Mouse (Mus musculus) liver, embryonic 14.5 days (tissue): ENCODE data around the gene Exoc4. TPM values are rescaled to one million over a fixed set of nuclear protein-coding genes. Genes with fewer than 3 reads are reported as not detected.

Source experiments
- ATAC-seq: fragments of 200-750 bp; cut with Nextera tagmentation; 2 replicates; pipeline ENCODE4 v1.8.0; 2017; ENCODE audit warnings: moderate number of reproducible peaks, mild to moderate bottlenecking, moderate library complexity; ENCODE audit not compliant: insufficient read depth
- DNase-seq, 3 experiments: peaks; one replicate each; pipeline ENCODE4 v3.0.0-alpha.2; 2012 to 2013; ENCODE audit warnings: low read depth in 3 of 3, low spot score in 3 of 3
- H3K27ac ChIP-seq: fragments of 300-500 bp; sonication (generic); 2 replicates; pipeline ENCODE4 v1.5.1; 2014; ENCODE audit warnings: moderate library complexity, mild to moderate bottlenecking, control low read depth, inconsistent platforms
- H3K27me3 ChIP-seq: fragments of 300-500 bp; sonication (generic); 2 replicates; pipeline ENCODE4 v1.6.1; 2014; ENCODE audit warnings: mild to moderate bottlenecking, low read length, moderate library complexity; ENCODE audit not compliant: control insufficient read depth, insufficient read depth
- H3K36me3 ChIP-seq: fragments of 300-500 bp; sonication (generic); replicated peaks from 2 replicates; pipeline ENCODE4 v1.6.1; 2014; ENCODE audit warnings: low read depth; ENCODE audit not compliant: control insufficient read depth, insufficient read depth
- H3K4me1 ChIP-seq, 2 experiments: fragments of 200-500 bp in 1 of 2; fragments of 300-500 bp in 1 of 2; sonication (generic) in 1 of 2; replicated peaks; 2 replicates each; pipeline ENCODE4 v1.6.1; 2012 to 2014; ENCODE audit warnings: antibody characterized with exemption in 1 of 2, inconsistent platforms in 1 of 2, low read length in 1 of 2; ENCODE audit not compliant: control insufficient read depth in 2 of 2, insufficient read depth in 2 of 2
- H3K4me2 ChIP-seq: fragments of 300-500 bp; sonication (generic); 2 replicates; pipeline ENCODE4 v1.6.1; 2014; ENCODE audit warnings: low read depth, mild to moderate bottlenecking, control low read depth, moderate library complexity
- H3K4me3 ChIP-seq, 2 experiments: fragments of 200-500 bp in 1 of 2; fragments of 300-500 bp in 1 of 2; sonication (generic) in 1 of 2; 2 replicates each; pipeline ENCODE4 v1.5.1; 2012 to 2014; ENCODE audit warnings: low read depth in 2 of 2, low read length in 2 of 2, mild to moderate bottlenecking in 2 of 2, control low read depth in 1 of 2, inconsistent platforms in 1 of 2, moderate library complexity in 1 of 2; ENCODE audit not compliant: insufficient read depth in 1 of 2
- H3K9ac ChIP-seq: fragments of 300-500 bp; sonication (generic); replicated peaks from 2 replicates; pipeline ENCODE4 v1.6.1; 2014; ENCODE audit warnings: mild to moderate bottlenecking, control low read depth, moderate library complexity
- H3K9me3 ChIP-seq: fragments of 300-500 bp; sonication (generic); 2 replicates; pipeline ENCODE4 v1.6.1; 2016; ENCODE audit warnings: low read length, mixed read lengths; ENCODE audit not compliant: control insufficient read depth
- CTCF ChIP-seq: IDR thresholded peaks from 2 replicates; pipeline ENCODE4 v1.5.1; 2016; ENCODE audit warnings: antibody characterized with exemption, low read depth, control low read depth
- EP300 ChIP-seq: IDR thresholded peaks from 2 replicates; pipeline ENCODE4 v1.6.1; 2016; ENCODE audit warnings: antibody characterized with exemption, low read depth
- WGBS: fragments of 180-500 bp; shearing (Covaris S2); extraction: QIAGEN DNeasy Blood & Tissue Kit; methylation state at CpG from one replicate; pipeline ENCODE4 v1.1.7; 2014; ENCODE audit not compliant: insufficient replicate concordance; 5-methylcytosine and 5-hydroxymethylcytosine counted together
- polyA plus RNA-seq, 2 experiments: library from polyadenylated mRNA; depleted of rRNA in 1 of 2; stranded (reverse) in 1 of 2; unstranded in 1 of 2; fragments of >200 nt; fragmentation: Nextera tagmentation in 1 of 2; extraction: Ambion mirVana in 1 of 2; gene quantifications; 2 replicates each; pipeline versions ENCODE4 v1.2.1 to v1.2.3; 2012 to 2014

The Exoc4 gene
- polyA plus RNA-seq, 2 experiments = 4.9 to 7.0 TPM

DNA sequence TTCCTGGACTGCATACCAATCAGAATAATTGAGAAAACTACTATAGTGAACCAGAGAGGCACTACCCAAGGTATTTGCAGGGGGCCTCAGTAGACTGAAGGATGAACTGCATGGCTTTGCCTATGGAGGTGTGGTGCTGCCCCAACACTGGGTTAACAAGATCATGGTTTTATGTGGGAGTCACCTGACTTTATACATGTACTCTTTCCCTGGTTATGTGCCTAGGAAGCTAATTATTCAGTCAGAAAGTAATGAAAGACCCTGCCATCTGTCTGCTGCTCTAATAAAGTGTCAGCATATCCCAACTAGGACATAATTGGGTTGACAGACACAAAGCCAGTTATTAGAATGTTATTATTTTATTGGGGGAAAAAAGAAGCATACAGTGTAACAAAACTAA lies 484.7 kb downstream of the Exoc4 start:
- TF ChIP-seq EP300 = no peak
- no peak overlapping the region for H3K27ac ChIP-seq
- no peaks in the 10 kb centered on the region for H3K27me3 ChIP-seq
- no peak for ATAC-seq
- H3K36me3 ChIP-seq = no peaks in the 10 kb centered on the region
- H3K4me2 ChIP-seq = no peak overlapping the region
- no peak for DNase-seq
- no peak overlapping the region for H3K4me3 ChIP-seq
- H3K9ac ChIP-seq = no peak overlapping the region
- H3K4me1 ChIP-seq = no peaks in the 10 kb centered on the region
- no peaks in the 10 kb centered on the region for H3K9me3 ChIP-seq

DNA sequence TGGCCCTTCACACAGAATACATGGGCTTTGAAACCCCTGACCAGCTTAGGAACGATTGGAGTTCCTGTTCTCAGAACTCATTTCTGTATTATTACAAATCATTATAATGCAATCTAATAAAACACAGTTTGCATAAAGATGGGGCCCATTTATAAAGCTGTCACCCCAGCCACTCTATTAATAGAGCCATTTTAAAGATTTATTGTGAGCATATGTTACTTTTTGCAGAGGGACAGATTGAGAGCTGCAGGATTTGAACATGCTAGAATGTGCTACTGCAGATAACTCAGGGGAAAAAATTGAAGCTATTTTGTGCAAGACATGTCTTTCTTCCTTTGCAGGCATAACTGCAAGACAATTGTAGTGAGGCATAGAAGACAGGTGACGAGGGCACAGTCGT lies 485.1 kb downstream of the Exoc4 start:
- no peak for TF ChIP-seq EP300
- no peak for TF ChIP-seq CTCF
- no peaks in the 10 kb centered on the region for H3K4me1 ChIP-seq
- H3K4me2 ChIP-seq = no peak overlapping the region
- H3K36me3 ChIP-seq = no peaks in the 10 kb centered on the region
- no peak overlapping the region for H3K9ac ChIP-seq
- no peaks in the 10 kb centered on the region for H3K27me3 ChIP-seq
- no peak overlapping the region for H3K27ac ChIP-seq
- ATAC-seq = no peak
- no peak overlapping the region for H3K4me3 ChIP-seq
- WGBS = 60% methylated on average over 3 of the region's 3 CpGs
- H3K9me3 ChIP-seq = no peaks in the 10 kb centered on the region
- no peak for DNase-seq

DNA sequence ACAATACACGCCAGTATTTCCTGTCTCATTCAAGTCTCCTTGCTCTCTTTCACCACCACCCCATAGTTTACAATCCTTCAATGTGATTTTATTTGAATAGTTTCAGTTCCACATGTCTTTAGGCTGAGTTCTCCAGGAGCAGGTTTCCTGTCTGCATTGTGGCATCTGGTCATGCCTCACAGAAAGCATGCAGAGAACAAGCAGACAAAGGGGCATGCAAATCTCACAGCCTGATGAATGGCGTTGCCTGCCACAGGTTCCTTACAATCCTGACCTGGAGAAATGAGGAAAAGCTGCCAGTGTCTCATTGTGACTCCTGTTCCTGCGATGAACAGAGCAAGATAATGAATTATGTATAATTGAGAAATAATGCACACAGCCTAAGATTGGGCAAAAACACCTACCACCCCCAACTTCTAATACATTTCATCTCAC lies 490.0 kb downstream of the Exoc4 start:
- Histone ChIP-seq H3K36me3 (no peaks in the 10 kb centered on the region), H3K4me3 (no peak overlapping the region), H3K27me3 (no peaks in the 10 kb centered on the region), H3K27ac (no peak overlapping the region), H3K9me3 (no peaks in the 10 kb centered on the region), H3K4me1 (no peaks in the 10 kb centered on the region), H3K9ac (no peak overlapping the region), H3K4me2 (no peak overlapping the region)
- ATAC-seq (no peak), DNase-seq (no peak)
- no peak for TF ChIP-seq CTCF
- no peak for TF ChIP-seq EP300
- 46% methylated on average over 3 of the region's 3 CpGs for WGBS

DNA sequence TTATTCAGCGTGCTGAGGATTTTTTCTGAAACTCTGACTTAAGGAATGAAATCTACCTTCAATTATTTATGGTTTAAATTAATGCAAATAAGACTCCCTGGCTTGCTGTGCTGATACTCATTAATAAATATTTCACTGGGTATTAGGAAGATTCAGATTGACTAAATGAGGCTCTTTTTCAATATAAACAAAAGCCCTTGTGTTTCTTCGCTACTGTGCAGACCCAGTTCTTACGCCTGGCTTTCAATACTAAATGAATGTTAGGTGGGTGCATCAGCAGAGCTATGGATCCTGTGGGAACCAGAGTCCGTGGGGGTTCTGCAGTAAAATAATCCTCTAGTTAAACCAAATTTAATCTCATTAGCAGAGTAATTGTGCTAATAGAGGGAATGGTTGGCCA lies 490.4 kb downstream of the Exoc4 start:
- H3K9ac ChIP-seq = no peak overlapping the region
- no peak overlapping the region for H3K4me3 ChIP-seq
- ATAC-seq (no peak), DNase-seq (no peak)
- no peaks in the 10 kb centered on the region for H3K27me3 ChIP-seq
- no peaks in the 10 kb centered on the region for H3K4me1 ChIP-seq
- no peak overlapping the region for H3K27ac ChIP-seq
- H3K9me3 ChIP-seq = no peaks in the 10 kb centered on the region
- TF ChIP-seq CTCF (no peak), EP300 (no peak)
- H3K36me3 ChIP-seq = no peaks in the 10 kb centered on the region
- no peak overlapping the region for H3K4me2 ChIP-seq
- 77% methylated on average over 4 of the region's 4 CpGs for WGBS

DNA sequence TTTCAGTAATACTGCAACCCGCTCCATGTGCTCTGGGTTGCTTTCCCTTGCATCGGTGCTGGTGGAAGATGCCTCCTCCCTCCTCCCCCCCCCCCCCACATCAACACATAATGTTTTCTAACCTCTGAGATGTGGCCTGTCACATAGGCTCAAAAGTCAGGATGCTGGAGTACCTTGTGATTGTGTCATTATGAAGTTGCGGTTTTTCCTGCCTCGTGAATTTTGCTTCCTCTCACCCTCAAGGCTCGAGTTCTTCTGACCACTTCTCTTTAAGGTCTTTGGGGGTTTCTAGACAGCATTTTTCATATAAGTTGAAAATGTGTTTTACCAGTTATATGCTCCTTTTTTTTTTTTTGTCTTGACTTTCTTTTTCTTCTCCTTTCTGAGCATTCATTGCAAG lies 507.1 kb downstream of the Exoc4 start:
- DNase-seq = no peak
- Histone ChIP-seq H3K9me3 (no peaks in the 10 kb centered on the region), H3K4me2 (no peak overlapping the region), H3K27ac (no peak overlapping the region), H3K4me1 (no peaks in the 10 kb centered on the region), H3K4me3 (no peak overlapping the region), H3K9ac (no peak overlapping the region), H3K27me3 (no peaks in the 10 kb centered on the region), H3K36me3 (no peaks in the 10 kb centered on the region)
- 44% methylated on average over 5 of the region's 5 CpGs for WGBS
- no peak for TF ChIP-seq EP300
- no peak for TF ChIP-seq CTCF
- no peak for ATAC-seq

DNA sequence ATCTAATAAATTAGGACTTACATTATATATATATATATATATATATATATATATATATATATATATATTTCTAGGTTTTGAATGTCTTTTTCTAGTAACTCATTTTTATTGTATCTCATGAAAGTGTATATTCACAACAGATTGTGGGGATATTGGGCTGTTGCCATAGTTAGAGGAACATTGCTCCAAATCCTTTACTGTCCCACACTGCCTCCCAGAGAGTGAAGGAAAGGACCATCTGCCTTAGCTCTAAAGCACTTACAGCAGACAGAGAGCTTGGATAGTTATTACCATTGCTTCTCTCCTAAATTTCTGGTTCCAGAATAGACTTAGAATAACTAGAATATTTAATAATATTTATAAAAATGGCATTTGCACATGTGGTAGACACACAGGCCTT lies 512.7 kb downstream of the Exoc4 start:
- H3K27ac ChIP-seq = no peak overlapping the region
- DNase-seq (no peak), ATAC-seq (no peak)
- H3K9ac ChIP-seq = no peak overlapping the region
- H3K9me3 ChIP-seq = no peaks in the 10 kb centered on the region
- no peak for TF ChIP-seq EP300
- TF ChIP-seq CTCF = no peak
- no peak overlapping the region for H3K4me3 ChIP-seq
- no peaks in the 10 kb centered on the region for H3K4me1 ChIP-seq
- H3K36me3 ChIP-seq = no peaks in the 10 kb centered on the region
- no peaks in the 10 kb centered on the region for H3K27me3 ChIP-seq
- no peak overlapping the region for H3K4me2 ChIP-seq
